Mouse (Mus musculus): Measurements from ENCODE around the gene Ngrn. TPM values are rescaled to one million over a fixed set of nuclear protein-coding genes. Genes with fewer than 3 reads are reported as not detected.

Gene Ngrn
- total RNA-seq (2021): 10 to 100 TPM; 41.8 to 47.0 TPM
- long read RNA-seq, experiment 1, transcript Ngrn-201 (3 exons, 1,317 nt): minor isoform, 22 of 49 reads
- long read RNA-seq, experiment 1, transcript Ngrn-202 (2 exons, 1,709 nt): major isoform, 25 of 49 reads
- long read RNA-seq, experiment 1, partial matches to known transcripts: 0 of 49 reads
- long read RNA-seq, experiment 1, other reads (novel, unspliced or antisense): 2 of 49 reads
- long read RNA-seq, experiment 2, transcript Ngrn-202 (2 exons, 1,709 nt): minor isoform, 11 of 35 reads
- long read RNA-seq, experiment 2, transcript Ngrn-201 (3 exons, 1,317 nt): major isoform, 21 of 35 reads
- long read RNA-seq, experiment 2, partial matches to known transcripts: 3 of 35 reads
- long read RNA-seq, experiment 2, other reads (novel, unspliced or antisense): 0 of 35 reads

DNA sequence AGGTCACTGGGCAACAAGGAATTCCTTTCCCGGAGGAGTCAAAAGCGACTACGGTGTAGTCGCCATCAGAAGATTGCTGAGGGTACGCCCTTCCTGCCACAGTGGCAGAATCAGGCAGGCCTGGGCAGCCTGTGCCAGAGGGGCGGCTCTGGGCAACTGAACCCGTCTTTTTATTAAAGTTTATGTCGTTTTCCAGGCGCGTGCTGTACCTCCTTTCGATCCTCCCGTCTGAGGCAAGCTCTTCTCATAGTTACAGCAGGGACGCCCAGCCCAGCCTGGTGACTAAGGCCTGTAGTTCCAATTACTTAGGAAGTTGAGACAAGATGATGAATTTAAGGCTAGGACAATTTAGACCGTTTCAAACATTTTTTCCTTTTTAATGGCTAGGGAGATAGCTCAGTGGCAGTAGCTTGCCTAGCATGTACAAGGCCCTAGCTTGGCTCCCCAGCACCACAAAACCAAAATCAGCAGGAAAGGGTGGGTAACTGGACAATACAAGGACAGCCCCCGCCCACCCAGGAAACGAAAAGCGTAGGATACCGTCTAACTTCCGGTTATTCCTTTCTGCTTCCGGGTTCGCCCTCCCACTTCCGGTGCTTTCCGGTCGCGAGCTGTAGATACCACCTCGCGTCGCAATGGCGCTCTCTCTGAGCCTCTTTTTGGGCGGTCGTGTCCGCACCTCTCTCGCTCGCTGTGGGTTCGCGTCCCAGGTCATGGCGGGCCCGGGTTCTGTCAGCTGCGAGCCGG is at the start of gene Ngrn:
TSS of gene Ngrn (plus strand) at position 591 of the 747 bp plus-strand sequence.
- peak; percentile 87 to 88 for DNase-seq (ENCODE audit: low spot score in 2 of 2)

DNA sequence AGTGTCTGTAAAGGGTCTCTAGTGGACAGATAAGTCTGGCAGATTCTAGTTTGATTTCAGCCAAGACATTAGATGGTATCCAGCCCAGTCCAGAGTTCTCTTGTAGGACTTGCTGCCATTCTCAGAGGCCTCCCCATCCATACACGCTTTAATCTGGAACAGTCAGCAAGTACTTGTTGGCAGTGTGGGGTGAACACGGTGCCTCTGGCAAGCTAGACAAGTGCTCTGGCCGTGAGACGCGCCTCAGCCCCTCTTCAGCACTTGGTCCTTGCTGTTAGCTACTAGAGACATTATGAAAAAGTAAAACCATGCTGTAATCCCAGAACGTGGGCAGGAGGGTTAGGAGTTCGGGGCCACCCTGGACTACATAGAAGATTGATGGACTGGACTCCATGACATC is 47.4 kb upstream of the Ngrn start:
- no peak for DNase-seq (ENCODE audit: low spot score in 2 of 2)

DNA sequence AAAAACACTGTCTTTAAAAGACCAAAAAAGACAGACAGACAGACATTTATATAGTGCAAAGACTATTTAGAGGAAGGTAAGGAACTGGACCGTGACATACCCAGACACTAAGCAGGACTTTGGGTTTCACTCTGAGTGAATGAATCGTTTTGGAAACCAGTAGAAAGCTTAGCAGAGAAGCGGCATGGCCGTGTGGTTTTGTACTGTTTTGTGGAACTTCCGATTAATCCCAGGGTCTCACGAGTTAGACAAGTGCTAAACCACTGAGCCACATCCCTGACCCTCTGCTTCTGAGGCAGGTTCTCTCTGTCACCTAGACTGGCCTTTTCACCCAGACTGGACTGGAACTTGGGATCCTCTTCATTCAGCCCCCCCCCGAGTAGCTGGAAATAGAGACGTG is 46.6 kb upstream of the Ngrn start:
- no peak for DNase-seq (ENCODE audit: low spot score in 2 of 2)

DNA sequence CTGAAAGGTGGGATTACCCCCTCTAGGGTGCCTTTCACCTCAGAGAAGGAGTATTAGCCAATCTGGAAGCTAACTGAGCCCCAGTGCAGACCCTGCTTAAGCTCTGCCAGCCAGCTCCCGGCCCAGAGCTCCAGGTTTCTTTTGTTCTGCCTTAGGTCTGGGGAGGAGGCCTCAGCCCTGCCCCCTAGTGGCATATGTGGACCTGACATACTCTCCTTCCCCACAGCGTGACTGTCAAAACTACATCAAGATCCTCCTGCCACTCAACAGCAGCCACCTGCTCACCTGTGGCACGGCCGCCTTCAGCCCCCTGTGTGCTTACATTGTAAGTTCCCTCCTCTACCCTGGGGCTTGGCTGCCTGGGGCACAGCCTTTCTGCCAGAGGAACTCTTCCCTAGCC is 45.6 kb upstream of the Ngrn start:
- DNase-seq (ENCODE audit: low spot score in 2 of 2): peak; percentile 68 to 82

DNA sequence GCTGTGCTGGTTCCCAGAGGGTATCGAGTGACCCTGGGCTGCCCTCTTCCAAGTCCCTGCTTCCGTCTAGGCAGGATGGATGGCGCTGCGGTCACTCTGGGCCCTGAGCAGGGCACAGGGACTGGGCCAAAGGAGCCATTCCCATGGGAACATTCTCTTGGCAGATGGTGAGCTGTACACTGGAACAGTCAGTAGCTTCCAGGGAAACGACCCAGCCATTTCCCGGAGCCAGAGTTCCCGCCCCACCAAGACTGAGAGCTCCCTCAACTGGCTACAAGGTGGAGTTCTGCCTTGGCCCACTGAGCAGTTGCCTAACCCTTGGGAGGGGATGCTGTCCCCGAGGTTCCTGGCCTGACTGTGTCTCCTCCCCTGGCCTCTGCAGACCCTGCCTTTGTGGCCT is 44.4 kb upstream of the Ngrn start:
- DNase-seq (ENCODE audit: low spot score in 2 of 2): no peak

DNA sequence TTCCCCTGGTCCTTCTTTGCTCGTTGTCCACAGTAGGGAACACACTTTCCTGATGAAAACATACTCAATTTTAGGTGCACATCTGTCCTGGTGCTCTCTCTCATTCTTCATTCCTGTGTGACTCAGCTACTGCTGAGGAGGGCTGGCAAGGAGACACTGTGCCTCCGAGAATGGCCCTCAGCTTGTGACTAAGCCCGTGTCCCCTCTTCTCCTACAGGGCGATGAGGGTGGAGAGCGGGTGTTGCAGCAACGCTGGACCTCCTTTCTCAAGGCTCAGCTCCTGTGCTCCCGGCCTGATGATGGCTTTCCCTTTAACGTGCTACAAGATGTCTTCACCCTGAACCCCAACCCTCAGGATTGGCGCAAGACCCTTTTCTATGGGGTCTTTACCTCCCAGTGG is 42.3 kb upstream of the Ngrn start:
- no peak for DNase-seq (ENCODE audit: low spot score in 2 of 2)

DNA sequence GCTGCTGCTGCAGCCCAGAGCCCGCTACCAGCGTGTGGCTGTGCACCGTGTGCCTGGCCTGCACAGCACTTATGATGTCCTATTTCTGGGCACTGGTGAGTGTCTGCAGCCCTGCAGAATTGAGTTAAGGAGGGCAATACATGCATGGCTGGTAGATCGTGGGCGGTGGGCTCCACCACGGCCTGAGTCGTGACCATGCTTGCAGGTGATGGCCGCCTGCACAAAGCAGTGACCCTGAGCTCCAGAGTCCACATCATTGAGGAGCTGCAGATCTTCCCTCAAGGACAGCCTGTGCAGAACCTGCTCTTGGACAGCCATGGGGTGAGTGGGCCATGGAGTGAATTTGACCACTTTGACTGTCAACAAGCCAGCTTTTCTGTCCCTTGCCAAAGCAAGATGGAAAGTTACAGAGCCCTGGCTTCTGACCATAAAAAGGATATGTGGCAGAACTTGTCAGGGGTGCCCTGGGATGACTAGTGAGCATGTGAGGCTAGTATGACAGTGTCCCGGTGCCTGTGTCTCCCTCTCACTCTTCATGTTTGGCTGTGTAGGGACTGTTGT is 40.7 kb upstream of the Ngrn start:
- DNase-seq (ENCODE audit: low spot score in 2 of 2): no peak

DNA sequence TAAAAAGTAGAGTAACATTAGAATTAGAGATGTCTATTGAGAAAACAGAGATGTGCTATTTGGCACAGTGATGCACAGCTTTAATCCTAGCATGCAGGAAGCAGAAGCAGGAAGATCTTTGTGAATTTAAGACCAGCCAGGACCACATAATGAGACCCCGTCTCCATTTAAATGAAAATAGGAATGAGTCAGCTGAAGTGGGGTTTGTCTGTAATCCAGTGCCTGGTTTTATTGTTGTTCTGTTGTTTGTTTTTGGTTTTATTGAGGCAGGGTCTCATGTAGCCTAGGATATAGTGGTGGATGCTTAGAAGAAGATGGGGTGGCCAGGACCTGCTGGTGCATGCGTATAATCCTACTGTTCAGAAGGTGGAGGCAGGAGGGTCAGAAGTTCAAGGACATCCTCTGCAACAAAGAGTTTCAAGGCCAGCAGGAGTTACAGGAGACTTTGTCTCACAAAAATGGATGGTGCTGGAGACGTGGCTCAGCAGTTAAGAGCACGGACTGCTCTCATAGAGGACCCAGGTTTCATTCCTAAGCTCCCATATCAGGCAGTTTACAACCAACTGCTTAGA is 39.8 kb upstream of the Ngrn start:
- DNase-seq (ENCODE audit: low spot score in 2 of 2): no peak

DNA sequence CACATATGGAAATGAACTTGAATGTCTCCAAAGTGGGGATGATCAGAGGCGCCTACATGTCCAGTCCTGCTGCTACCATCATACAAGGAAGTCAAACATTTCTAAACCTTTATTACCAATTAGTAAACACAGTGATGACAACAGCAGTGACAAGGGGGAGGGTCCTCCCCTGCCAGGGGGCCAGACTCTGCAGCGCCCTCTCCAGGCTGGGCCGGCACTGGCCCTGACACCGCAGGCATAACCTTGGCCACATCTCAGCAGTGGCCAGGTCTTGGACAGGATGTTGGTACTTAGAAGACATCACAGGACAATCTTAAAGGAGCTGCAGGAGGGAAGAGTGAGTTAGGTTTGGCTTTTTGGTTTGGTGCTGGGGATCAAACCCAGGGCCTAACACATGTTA is 34.0 kb upstream of the Ngrn start:
- DNase-seq (ENCODE audit: low spot score in 2 of 2): no peak

DNA sequence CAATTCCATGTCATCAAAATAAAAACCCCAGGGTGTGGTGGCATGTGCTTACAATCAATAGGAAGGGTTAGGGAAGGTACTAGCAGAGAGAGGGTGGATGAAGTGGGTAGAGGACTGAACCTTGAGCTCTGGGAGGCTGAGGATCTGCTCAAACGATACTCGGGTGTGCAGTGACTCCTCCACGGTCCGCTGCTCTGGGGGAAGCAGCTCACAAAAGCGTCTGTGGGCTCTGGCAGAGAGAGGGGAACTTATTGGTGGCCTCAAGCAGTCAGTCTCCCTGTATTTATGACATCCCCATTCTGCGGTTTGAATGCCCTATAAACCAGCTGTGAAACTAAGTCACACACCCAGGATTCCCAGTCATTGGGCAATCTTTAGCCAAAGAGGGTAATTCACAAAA is 30.8 kb upstream of the Ngrn start:
- no peak for DNase-seq (ENCODE audit: low spot score in 2 of 2)

DNA sequence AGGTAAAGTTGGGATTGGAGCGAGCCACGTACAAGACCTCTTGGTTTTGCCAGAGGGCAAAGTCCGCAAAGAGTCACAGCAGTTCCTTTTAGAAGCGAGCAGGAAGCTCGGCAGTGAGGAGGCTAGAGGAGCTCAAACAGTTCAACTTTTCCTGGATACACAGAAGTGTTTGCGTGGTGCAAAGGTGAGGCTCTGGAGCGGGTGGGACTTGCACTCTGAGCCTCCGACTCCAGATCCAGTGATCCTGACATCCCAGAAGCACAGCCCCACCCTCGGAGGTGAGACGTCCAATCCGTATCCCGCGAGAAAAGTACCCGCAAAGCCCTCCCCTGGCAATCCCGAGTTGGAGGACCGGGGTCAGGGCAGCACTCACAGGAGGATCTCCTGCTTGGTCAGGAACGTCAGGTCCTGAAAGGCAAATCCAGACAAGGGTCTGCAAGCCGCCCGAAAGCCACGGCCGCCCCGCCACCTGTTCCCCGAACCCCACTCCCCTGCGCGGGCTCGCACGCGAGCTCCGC is 29.0 kb upstream of the Ngrn start:
- no peak for DNase-seq (ENCODE audit: low spot score in 2 of 2)

DNA sequence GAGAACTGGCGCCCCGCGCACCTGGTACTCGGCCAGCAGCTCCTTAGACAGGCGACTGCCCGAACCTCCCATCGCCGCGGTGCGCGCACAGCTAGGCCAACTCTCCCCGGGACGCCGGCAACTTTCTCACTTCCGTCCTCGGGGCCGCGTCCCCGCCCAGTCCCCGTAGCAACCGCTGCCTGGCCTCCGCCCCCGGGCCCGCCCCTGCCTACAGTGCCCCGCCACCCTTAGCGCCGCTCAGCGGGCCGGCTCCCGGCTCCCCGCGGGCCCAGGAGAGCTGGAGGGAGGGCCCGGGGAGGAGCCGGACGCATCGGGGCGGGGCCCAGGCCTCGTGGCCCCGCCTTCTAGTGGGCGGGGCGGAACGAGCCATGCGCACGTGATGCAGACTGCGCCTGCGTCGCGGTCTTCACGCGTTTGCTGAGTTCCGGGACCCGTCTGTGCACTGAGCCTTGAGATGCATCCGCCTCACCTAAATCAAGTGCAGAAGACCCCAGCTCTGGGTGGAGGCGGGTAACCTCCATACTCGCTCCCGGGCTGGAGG is 28.5 kb upstream of the Ngrn start, which contains the start of the genes Cib1 and Gdpgp1:
TSS of gene Cib1 (minus strand) at position 325 of the 541 bp plus-strand sequence.
TSS of gene Gdpgp1 (plus strand) at position 377 of the 541 bp plus-strand sequence.
- DNase-seq (ENCODE audit: low spot score in 2 of 2): peak; percentile 87 to 94

DNA sequence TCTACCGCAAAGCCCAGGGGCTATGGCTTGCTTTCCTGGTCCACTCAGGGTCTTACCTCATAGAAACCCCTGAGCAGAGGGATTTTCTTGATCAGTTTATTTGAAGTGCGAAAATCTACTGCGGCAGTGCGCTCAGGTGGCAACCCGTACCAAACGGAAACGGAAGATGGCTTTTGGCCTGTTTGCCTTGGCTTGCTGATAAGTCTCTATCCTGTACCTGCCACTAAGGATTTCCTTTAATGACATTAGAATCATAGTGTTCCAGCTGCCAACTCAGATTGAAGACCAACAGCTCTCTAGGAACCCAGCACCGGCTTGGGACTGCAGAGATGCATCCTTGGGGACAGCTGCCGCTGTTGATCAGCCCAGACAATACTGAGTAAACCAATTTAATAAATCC is 27.2 kb upstream of the Ngrn start:
- DNase-seq (ENCODE audit: low spot score in 2 of 2): no peak

DNA sequence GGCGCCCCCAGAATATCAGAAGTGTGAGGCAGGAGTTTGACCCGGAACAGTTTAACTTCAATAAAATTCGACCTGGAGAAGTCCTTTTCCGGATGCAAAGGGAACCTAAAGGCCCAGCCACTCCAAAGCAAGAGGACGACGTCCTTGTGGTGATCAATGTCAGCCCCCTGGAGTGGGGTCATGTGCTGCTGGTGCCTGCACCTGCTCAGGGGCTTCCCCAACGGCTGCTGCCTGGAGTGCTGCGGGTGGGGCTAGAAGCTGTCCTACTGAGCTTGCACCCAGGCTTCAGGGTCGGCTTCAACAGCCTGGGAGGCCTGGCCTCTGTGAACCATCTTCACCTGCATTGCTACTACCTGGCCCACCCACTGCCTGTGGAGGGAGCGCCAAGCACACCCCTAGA is 22.5 kb upstream of the Ngrn start:
- no peak for DNase-seq (ENCODE audit: low spot score in 2 of 2)

DNA sequence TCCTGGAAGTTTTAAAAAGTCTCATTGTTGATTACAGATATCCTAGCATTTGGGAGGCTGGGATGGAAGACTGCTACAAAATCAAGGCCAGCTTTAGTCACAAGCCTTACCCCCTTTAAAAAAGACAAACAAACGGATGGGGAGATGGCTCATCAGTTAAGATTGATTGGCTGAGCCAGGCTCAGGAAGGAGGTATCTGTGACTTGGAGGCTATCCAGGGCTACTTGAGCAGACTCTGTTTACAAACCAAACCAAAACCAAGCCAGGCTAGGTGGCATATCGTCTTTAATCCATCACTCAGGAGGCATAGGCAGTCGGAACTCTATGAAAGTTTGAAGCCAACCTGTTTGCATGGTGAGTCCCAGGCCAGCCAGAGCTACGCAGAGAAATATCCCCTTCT is 19.4 kb upstream of the Ngrn start:
- no peak for DNase-seq (ENCODE audit: low spot score in 2 of 2)

DNA sequence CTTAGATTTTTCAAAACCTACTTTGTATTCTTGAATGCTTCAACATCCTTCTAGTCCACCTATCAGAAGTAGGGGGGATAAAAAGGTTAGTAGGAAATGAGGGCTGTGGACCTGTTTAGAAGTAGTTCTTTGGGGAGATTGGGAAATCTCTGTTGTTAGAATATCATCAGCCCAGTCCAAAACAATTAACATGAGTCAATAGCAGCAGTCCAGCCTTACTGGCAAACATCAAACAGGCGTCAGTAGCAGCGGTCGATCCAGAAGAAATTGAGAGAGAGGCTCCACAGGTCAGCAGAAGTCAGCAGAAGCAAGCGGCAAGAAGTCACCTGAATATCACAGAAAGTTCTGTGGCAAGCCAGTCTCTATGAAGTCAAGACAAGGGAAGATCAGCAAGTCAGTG is 16.2 kb upstream of the Ngrn start:
- DNase-seq (ENCODE audit: low spot score in 2 of 2): no peak

DNA sequence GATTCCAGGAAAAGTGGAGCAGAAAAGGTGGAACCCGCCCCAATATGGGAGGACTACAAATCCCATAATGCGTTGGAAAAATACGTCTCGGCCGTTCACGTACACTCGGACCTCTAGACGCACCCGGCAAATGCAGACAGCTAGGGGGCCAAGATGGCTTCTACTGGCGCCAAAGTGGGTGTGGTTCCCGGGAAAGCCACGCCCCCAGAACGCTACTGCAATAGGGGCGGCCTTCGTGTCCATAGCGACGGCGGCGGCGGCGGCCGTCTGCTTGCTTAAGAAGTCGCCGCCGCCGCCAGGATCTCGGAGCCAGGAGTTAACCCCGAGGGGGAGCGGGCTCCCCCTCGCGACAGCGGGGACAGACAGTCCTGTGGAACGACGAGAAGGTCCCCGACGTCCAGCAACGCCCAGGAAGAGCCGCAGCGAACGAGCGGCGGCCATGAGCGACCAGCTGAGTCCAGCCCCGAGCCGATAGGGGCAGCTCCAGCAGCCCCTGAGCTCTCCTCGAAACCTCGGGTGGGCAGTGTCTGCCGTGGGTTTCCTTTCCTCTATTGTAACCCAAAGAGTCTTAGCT is 14.8 kb upstream of the Ngrn start, which contains the start of gene Ttll13:
TSS of gene Ttll13 (plus strand) at position 229 of the 574 bp plus-strand sequence.
- DNase-seq (ENCODE audit: low spot score in 2 of 2): peak; percentile 95

DNA sequence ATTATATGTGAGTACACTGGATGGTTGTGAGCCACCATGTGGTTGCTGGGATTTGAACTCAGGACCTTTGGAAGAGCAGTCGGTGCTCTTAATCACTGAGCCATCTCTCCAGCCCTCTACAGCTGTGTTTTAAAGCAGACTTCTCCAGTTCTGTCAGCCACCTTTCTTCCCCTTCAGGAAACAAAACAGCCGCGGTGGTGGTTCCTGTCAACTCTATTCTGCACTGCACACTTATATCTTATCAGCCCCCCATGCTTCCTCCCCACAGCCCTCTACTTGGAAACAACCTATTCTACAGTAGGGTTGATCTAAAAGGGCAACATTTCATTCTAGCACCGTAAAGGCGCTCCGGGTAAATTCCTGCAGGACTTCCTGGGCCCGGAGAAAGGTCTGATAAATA is 14.2 kb upstream of the Ngrn start:
- no peak for DNase-seq (ENCODE audit: low spot score in 2 of 2)

DNA sequence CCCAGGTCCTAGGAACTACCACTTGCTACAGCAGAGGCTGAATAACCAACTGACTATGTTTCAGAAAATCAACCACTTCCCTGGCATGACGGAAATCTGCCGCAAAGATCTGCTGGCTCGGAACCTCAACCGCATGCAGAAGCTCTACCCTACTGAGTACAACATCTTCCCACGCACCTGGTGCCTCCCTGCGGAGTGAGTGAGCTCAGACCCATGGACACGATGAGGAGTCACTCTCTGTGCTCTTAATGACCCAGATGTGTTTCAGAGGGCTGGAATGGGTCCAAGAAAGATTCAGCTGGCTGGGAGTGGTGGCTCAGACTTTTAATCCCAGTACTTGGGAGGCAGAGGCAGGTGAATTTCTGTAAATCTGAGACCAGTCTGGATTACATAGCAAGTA is 8.6 kb upstream of the Ngrn start:
- no peak for DNase-seq (ENCODE audit: low spot score in 2 of 2)

DNA sequence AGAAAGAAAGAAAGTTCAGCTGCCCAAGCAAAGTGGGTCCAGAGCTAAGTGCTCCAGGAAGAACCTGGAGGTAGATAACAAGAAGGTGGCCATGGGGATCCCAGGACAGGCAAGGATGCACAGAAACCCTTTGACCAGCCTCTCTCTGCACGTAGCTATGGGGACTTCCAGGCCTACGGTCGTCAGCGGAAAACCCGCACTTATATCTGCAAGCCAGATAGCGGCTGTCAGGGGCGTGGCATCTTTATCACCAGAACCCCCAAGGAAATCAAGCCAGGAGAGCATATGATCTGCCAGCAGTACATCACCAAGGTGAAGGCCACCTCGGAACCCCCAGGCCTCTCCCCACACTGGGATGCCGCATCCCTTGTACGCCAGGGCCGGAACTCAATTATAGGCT is 8.1 kb upstream of the Ngrn start:
- DNase-seq (ENCODE audit: low spot score in 2 of 2): no peak

DNA sequence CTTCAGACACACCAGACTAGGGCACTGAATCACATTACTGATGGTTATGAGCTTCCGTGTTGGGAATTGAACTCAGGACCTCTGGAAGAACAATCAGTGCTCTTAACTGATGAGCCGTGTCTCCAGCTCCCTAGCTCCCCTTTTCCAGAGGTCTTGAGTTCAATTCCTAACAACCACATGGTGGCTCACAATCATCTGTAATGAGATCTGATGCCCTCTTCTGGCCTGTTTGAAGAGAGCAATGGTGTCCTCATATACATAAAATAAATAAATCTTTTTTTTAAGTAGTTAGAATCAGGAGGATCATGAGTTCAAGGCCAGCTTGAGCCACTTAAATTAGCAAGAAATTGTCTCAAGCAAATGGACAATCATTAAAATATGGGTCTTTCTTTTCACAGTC is 5.0 kb upstream of the Ngrn start:
- no peak for DNase-seq (ENCODE audit: low spot score in 2 of 2)

Measured in left cerebral cortex, adult 18-20 months (tissue).